Comparison of ENCODE assay signal across 28 mouse cellular contexts in the genomic region with DNA sequence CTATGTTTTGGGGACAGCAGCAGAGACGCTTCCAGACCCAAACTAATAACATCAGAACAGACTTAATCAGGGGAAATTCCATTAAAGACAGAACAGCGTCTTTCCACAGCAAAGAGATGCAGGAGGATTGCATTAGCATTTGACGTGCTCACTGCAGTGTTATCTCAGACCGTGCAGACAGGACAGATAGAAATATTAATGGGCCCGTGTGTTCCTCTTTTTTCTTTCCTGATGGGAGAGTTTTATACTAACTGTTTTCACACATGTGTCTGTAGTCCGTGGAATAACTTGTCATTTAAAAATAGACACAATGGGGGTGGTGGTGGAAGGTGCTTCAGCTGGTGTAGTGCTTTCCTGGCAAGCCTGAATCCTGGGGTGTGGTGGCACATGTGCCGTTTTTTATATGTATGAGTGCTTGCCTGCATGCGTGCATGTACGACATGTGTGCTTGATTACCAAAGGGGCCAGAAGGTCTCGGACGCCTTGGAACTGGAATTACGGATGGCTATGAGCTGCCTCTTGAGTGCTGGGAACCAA. TPM values are rescaled to one million over a fixed set of nuclear protein-coding genes. Genes with fewer than 3 reads are reported as not detected.
DNase-seq lines count a peak whose midpoint lies in the region; ATAC-seq lines count a peak whose summit lies in the region.
"Had no signal": no experiment of that assay in that cellular context is flagged by ENCODE, and none has a peak within 500 bp of the region (broad histone marks: within the 10 kb centered on the region; RNA-seq: fewer than 3 reads in every experiment).

No protein-coding gene starts in this region.

- H3K4me1 ChIP-seq in hindbrain, embryonic 12.5 days = no peaks in the 10 kb centered on the region
- H3K4me1 ChIP-seq in hindbrain, embryonic 13.5 days (replicated peaks) = peaks cover 18% of the 10 kb centered on the region
- no peaks in the 10 kb centered on the region for H3K4me1 ChIP-seq in limb, embryonic 11.5 days (ENCODE audit: control insufficient read depth, insufficient read depth, low read length)
- peaks cover 16% of the 10 kb centered on the region for H3K4me1 ChIP-seq in limb, embryonic 10.5 days
- H3K4me1 ChIP-seq in forebrain, embryonic 10.5 days = no peaks in the 10 kb centered on the region
- H3K4me1 ChIP-seq: intestine, embryonic 15.5 days; stomach, embryonic 15.5 days had no signal

- H3K36me3 ChIP-seq in hindbrain, embryonic 12.5 days = no peaks in the 10 kb centered on the region
- no peaks in the 10 kb centered on the region for H3K36me3 ChIP-seq in hindbrain, embryonic 13.5 days
- H3K36me3 ChIP-seq in limb, embryonic 11.5 days (ENCODE audit: control insufficient read depth, insufficient read depth, low read length) = no peaks in the 10 kb centered on the region
- H3K36me3 ChIP-seq in limb, embryonic 10.5 days = no peaks in the 10 kb centered on the region
- no peaks in the 10 kb centered on the region for H3K36me3 ChIP-seq in forebrain, embryonic 10.5 days (replicated peaks)
- H3K36me3 ChIP-seq: heart, embryonic 12.5 days; intestine, embryonic 15.5 days; neural tube, embryonic 13.5 days; stomach, embryonic 15.5 days had no signal

- peak; percentile 39 for DNase-seq in limb, embryonic 11.5 days (ENCODE audit: low spot score)
- DNase-seq in limb, embryonic 10.5 days (ENCODE audit: low spot score) = no peak
- peak; percentile 53 for DNase-seq in brain, adult 2 months (ENCODE audit: low read depth, low spot score)
- no peak for DNase-seq in urinary bladder, adult 18-20 months (ENCODE audit: low spot score in 2 of 2)
- no peak for DNase-seq in forebrain, embryonic 10.5 days (ENCODE audit: extremely low spot score, low spot score)
- DNase-seq: adrenal gland, adult 2 months; adrenal gland, postnatal 36 days; cerebellum, adult 2 months; cerebellum, postnatal 25 days; heart, adult 2 months; heart, postnatal 4 days; kidney, adult 2 months; kidney, postnatal 36 days; left cerebral cortex, postnatal 4 days; liver; lung, adult 2 months; lung, postnatal 10 days had no signal

- no peak for ATAC-seq in hindbrain, embryonic 12.5 days (ENCODE audit: low FRiP score)
- no peak for ATAC-seq in hindbrain, embryonic 13.5 days (ENCODE audit: low FRiP score)
- no peak for ATAC-seq in limb, embryonic 11.5 days (ENCODE audit: insufficient number of reproducible peaks, low FRiP score, low TSS enrichment, low read depth)
- ATAC-seq: activated CD4-positive, CD25-positive, alpha-beta regulatory T cell, adult 4 months; forebrain, embryonic 14.5 days; hindbrain, embryonic 16.5 days; intestine, embryonic 15.5 days had no signal

- H3K27me3 ChIP-seq in hindbrain, embryonic 12.5 days = peaks cover 4% of the 10 kb centered on the region; the same call in 1 of the 2 replicates
- no peaks in the 10 kb centered on the region for H3K27me3 ChIP-seq in hindbrain, embryonic 13.5 days
- no peaks in the 10 kb centered on the region for H3K27me3 ChIP-seq in limb, embryonic 11.5 days (ENCODE audit: control insufficient read depth, insufficient read depth, low read length)
- no peaks in the 10 kb centered on the region for H3K27me3 ChIP-seq in limb, embryonic 10.5 days (ENCODE audit: low read depth, poor library complexity, severe bottlenecking)
- no peaks in the 10 kb centered on the region for H3K27me3 ChIP-seq in forebrain, embryonic 10.5 days (ENCODE audit: poor library complexity, severe bottlenecking)
- H3K27me3 ChIP-seq: heart, embryonic 12.5 days; intestine, embryonic 15.5 days; neural tube, embryonic 13.5 days had no signal

- H3K4me2 ChIP-seq in hindbrain, embryonic 12.5 days (replicated peaks) = no peak overlapping the region
- no peak overlapping the region for H3K4me2 ChIP-seq in hindbrain, embryonic 13.5 days
- no peak overlapping the region for H3K4me2 ChIP-seq in limb, embryonic 11.5 days (ENCODE audit: low read depth, severe bottlenecking)
- H3K4me2 ChIP-seq: heart, embryonic 12.5 days; intestine, embryonic 15.5 days; midbrain, embryonic 11.5 days; neural tube, embryonic 13.5 days; stomach, embryonic 15.5 days had no signal

- no peak overlapping the region for H3K4me3 ChIP-seq in hindbrain, embryonic 12.5 days
- no peak overlapping the region for H3K4me3 ChIP-seq in hindbrain, embryonic 13.5 days
- H3K4me3 ChIP-seq in limb, embryonic 11.5 days (ENCODE audit: low read depth, low read length) = no peak overlapping the region
- H3K4me3 ChIP-seq in limb, embryonic 10.5 days = no peak overlapping the region
- H3K4me3 ChIP-seq in forebrain, embryonic 10.5 days = no peak overlapping the region
- H3K4me3 ChIP-seq: heart, adult 2 months; heart, embryonic 12.5 days; intestine, embryonic 15.5 days; neural tube, embryonic 13.5 days; stomach, embryonic 15.5 days had no signal

- no peaks in the 10 kb centered on the region for H3K9me3 ChIP-seq in hindbrain, embryonic 12.5 days (replicated peaks)
- no peaks in the 10 kb centered on the region for H3K9me3 ChIP-seq in hindbrain, embryonic 13.5 days
- no peaks in the 10 kb centered on the region for H3K9me3 ChIP-seq in limb, embryonic 11.5 days (ENCODE audit: control insufficient read depth, low read length)
- H3K9me3 ChIP-seq in limb, embryonic 10.5 days (replicated peaks) = no peaks in the 10 kb centered on the region
- H3K9me3 ChIP-seq in forebrain, embryonic 10.5 days = no peaks in the 10 kb centered on the region
- H3K9me3 ChIP-seq: heart, embryonic 12.5 days; intestine, embryonic 15.5 days; neural tube, embryonic 13.5 days; stomach, embryonic 15.5 days had no signal

- H3K27ac ChIP-seq in hindbrain, embryonic 12.5 days = peak overlapping the region; percentile 2; the same call in 1 of the 2 replicates
- no peak overlapping the region for H3K27ac ChIP-seq in hindbrain, embryonic 13.5 days
- H3K27ac ChIP-seq in limb, embryonic 11.5 days (replicated peaks; ENCODE audit: low read depth, low read length) = no peak overlapping the region
- H3K27ac ChIP-seq in limb, embryonic 10.5 days = no peak overlapping the region
- no peak overlapping the region for H3K27ac ChIP-seq in forebrain, embryonic 10.5 days
- H3K27ac ChIP-seq: heart, adult 2 months; intestine, embryonic 15.5 days; liver, embryonic 14.5 days; neural tube, embryonic 13.5 days; stomach, embryonic 15.5 days had no signal

- no peak overlapping the region for H3K9ac ChIP-seq in hindbrain, embryonic 12.5 days
- H3K9ac ChIP-seq in hindbrain, embryonic 13.5 days = no peak overlapping the region
- H3K9ac ChIP-seq in limb, embryonic 11.5 days (ENCODE audit: low read length) = no peak overlapping the region
- H3K9ac ChIP-seq: heart, embryonic 12.5 days; intestine, embryonic 15.5 days; liver, embryonic 14.5 days; neural tube, embryonic 13.5 days; stomach, embryonic 15.5 days had no signal

- WGBS in hindbrain, embryonic 12.5 days = 74% methylated on average over 12 of the region's 12 CpGs
- WGBS in hindbrain, embryonic 13.5 days = 74% methylated on average over 12 of the region's 12 CpGs
- 51% methylated on average over 12 of the region's 12 CpGs for WGBS in limb, embryonic 11.5 days
- 63% methylated on average over 12 of the region's 12 CpGs for WGBS in limb, embryonic 10.5 days
- WGBS in forebrain, embryonic 10.5 days = 80% methylated on average over 12 of the region's 12 CpGs

RNA-seq across cellular contexts. Expression of gene Parvg, which starts 12.5 kb away (rescaled TPM):
- polyA plus RNA-seq in hindbrain, embryonic 12.5 days (2016; fragmentation: Nextera tagmentation; extraction: Ambion mirVana) = 1.1 and 1.5 TPM in 2 replicates
- polyA plus RNA-seq in hindbrain, embryonic 13.5 days (2015; fragmentation: Nextera tagmentation; extraction: Ambion mirVana) = 0.92 and 1.1 TPM in 2 replicates
- 0.17 and 0.82 TPM in 2 replicates for polyA plus RNA-seq in limb, embryonic 11.5 days (2014; fragmentation: Nextera tagmentation; extraction: Ambion mirVana)
- 0.72 and 0.75 TPM in 2 replicates for polyA plus RNA-seq in limb, embryonic 10.5 days (2016; fragmentation: Nextera tagmentation; extraction: Ambion mirVana)
- 1.0 TPM in 2 replicates for polyA plus RNA-seq in forebrain, embryonic 10.5 days (2016; fragmentation: Nextera tagmentation; extraction: Ambion mirVana)

Comparison
In these comparisons a context has a peak if more than half of its experiments do, and no peak if none do; other contexts are left out.
1. DNase-seq: peak in limb, embryonic 11.5 days (single experiment) and brain, adult 2 months (single experiment); none in limb, embryonic 10.5 days (single experiment), urinary bladder, adult 18-20 months (0 of 2) and forebrain, embryonic 10.5 days (single experiment).